Comparison of ENCODE assay signal across 8 mouse cellular contexts in genomic region chr3:127836798-127837153, GRCm38 (mm10). TPM values are rescaled to one million over a fixed set of nuclear protein-coding genes. Genes with fewer than 3 reads are reported as not detected.
DNase-seq lines count a peak whose midpoint lies in the region; ATAC-seq and TF ChIP-seq lines count a peak whose summit lies in the region.

No protein-coding gene starts in this region.

- H3K4me3 ChIP-seq in kidney, adult 2 months (ENCODE audit: insufficient read depth, low read depth, low read length), result peak overlapping the region; percentile 93
- peak overlapping the region; percentile 92 for H3K4me3 ChIP-seq in forebrain, embryonic 16.5 days (replicated peaks; ENCODE audit: low read length)

- no peaks in the 10 kb centered on the region for H3K9me3 ChIP-seq in forebrain, embryonic 16.5 days (ENCODE audit: control insufficient read depth, low read length)

- H3K36me3 ChIP-seq in kidney, adult 2 months (ENCODE audit: control insufficient read depth, insufficient read depth, low read length), result no peaks in the 10 kb centered on the region
- H3K36me3 ChIP-seq in forebrain, embryonic 16.5 days (ENCODE audit: control insufficient read depth, insufficient read depth), result 0 out of 2 replicates have a peak, but pooled peaks cover 2% of the 10 kb centered on the region

- TF ChIP-seq POLR2A in kidney, adult 2 months (IDR thresholded peaks at IDR 0.05; ENCODE audit: low read depth, low read length), result no peak

- in situ Hi-C loops in Patski (cut with MboI; ENCODE audit: low pct_unique_long_range_greater_than_20kb), result loop anchor here (5.0 to 25.0 kb wide), 2 partner anchors 111 to 1376 kb away; no protein-coding TSS in a partner anchor

- DNase-seq in kidney, adult 2 months, result peak; percentile 38
- DNase-seq in kidney, adult 11 months, result no peak
- DNase-seq in Patski (ENCODE audit: low read depth, low spot score), result no peak
- peak; percentile 10 for DNase-seq in lung, postnatal 25 days (ENCODE audit: low spot score)
- DNase-seq in adrenal gland, adult 8-10 months, result no peak
- DNase-seq in adrenal gland, postnatal 14 days, result no peak
- no peak for DNase-seq in right cerebral cortex, postnatal 14 days

- no peak for TF ChIP-seq CTCF in kidney, adult 2 months (conservative IDR thresholded peaks at IDR 0.05; ENCODE audit: insufficient read depth, insufficient read length, low read depth, low read length)
- no peak for TF ChIP-seq CTCF in Patski (IDR thresholded peaks at IDR 0.05)

- peaks cover 14% of the 10 kb centered on the region; the same call in 1 of the 2 replicates for H3K4me1 ChIP-seq in kidney, adult 2 months (ENCODE audit: control insufficient read depth, insufficient read depth, low read length)
- H3K4me1 ChIP-seq in forebrain, embryonic 16.5 days (replicated peaks; ENCODE audit: control insufficient read depth, insufficient read depth, low read length), result peaks cover 26% of the 10 kb centered on the region

- peak overlapping the region; percentile 94 for H3K9ac ChIP-seq in forebrain, embryonic 16.5 days (replicated peaks; ENCODE audit: low read depth, low read length)

- peak; percentile 0 for ATAC-seq in Patski
- ATAC-seq in forebrain, embryonic 16.5 days, result no peak

- peak overlapping the region; percentile 71 for H3K4me2 ChIP-seq in forebrain, embryonic 16.5 days (ENCODE audit: low read length)

- peak overlapping the region; percentile 14; the same call in 1 of the 2 replicates for H3K27ac ChIP-seq in kidney, adult 2 months (ENCODE audit: insufficient read depth, low read depth, low read length)
- H3K27ac ChIP-seq in forebrain, embryonic 16.5 days (ENCODE audit: low read length), result peak overlapping the region; percentile 92

- under 1% methylated on average over 17 of the region's 17 CpGs for WGBS in kidney, adult 2 months
- under 1% methylated on average over 12 of the region's 17 CpGs for WGBS in forebrain, embryonic 16.5 days

- no peaks in the 10 kb centered on the region for H3K27me3 ChIP-seq in kidney, adult 2 months (replicated peaks; ENCODE audit: control insufficient read depth, insufficient read depth, low read length)
- no peaks in the 10 kb centered on the region for H3K27me3 ChIP-seq in Patski
- no peaks in the 10 kb centered on the region for H3K27me3 ChIP-seq in forebrain, embryonic 16.5 days (replicated peaks; ENCODE audit: control insufficient read depth, insufficient read depth, low read length)

- CTCF ChIA-PET in Patski (lab: Charles Lee), result interaction anchor here (0.9 to 2.5 kb wide), 3 partner anchors 9 to 14 kb away, joined by 3 to 11 read pairs (median 4); no protein-coding TSS in a partner anchor

- POLR2A ChIA-PET in Patski (lab: Charles Lee), result interaction anchor here (0.7 to 2.6 kb wide), 6 partner anchors 10 to 111 kb away, joined by 3 to 9 read pairs (median 4); no protein-coding TSS in a partner anchor

RNA-seq across cellular contexts. Expression of gene Ap1ar, which starts 0.5 kb away (rescaled TPM):
- 36.7 and 37.1 TPM in 2 replicates for polyA plus RNA-seq in kidney, adult 2 months (2012; rRNA removed)
- polyA plus RNA-seq in Patski (2021), result 166 TPM
- 83.0 and 83.1 TPM in 2 replicates for polyA plus RNA-seq in forebrain, embryonic 16.5 days (2015; fragmentation: Nextera tagmentation; extraction: Ambion mirVana)
- total RNA-seq in adrenal gland, adult 8-10 months (2022), result 10 to 100 TPM; 34.6 to 43.5 (median 42.4) TPM
- total RNA-seq in adrenal gland, postnatal 14 days (2021), result 30.3 and 33.5 TPM in 2 replicates

RNA-seq across cellular contexts. Expression of gene Tifa, which starts 47.2 kb away (rescaled TPM):
- 2.9 and 4.1 TPM in 2 replicates for polyA plus RNA-seq in kidney, adult 2 months (2012; rRNA removed)
- 86.0 TPM for polyA plus RNA-seq in Patski (2021)
- 3.4 and 5.0 TPM in 2 replicates for polyA plus RNA-seq in forebrain, embryonic 16.5 days (2015; fragmentation: Nextera tagmentation; extraction: Ambion mirVana)
- total RNA-seq in adrenal gland, adult 8-10 months (2022), result 10 to 100 TPM in 1 of 4 experiments, 1 to 10 TPM in 3; 5.7 to 10.9 (median 8.4) TPM
- total RNA-seq in adrenal gland, postnatal 14 days (2021), result 3.0 and 5.2 TPM in 2 replicates

RNA-seq across cellular contexts. Expression of gene Alpk1, which starts 56.4 kb away (rescaled TPM):
- polyA plus RNA-seq in kidney, adult 2 months (2012; rRNA removed), result 1.4 and 2.1 TPM in 2 replicates
- polyA plus RNA-seq in Patski (2021), result 16.5 TPM
- polyA plus RNA-seq in forebrain, embryonic 16.5 days (2015; fragmentation: Nextera tagmentation; extraction: Ambion mirVana), result 0.92 and 0.99 TPM in 2 replicates
- 10 to 100 TPM; 11.8 to 21.1 (median 15.1) TPM for total RNA-seq in adrenal gland, adult 8-10 months (2022)
- 8.7 and 10.1 TPM in 2 replicates for total RNA-seq in adrenal gland, postnatal 14 days (2021)

RNA-seq across cellular contexts. Expression of gene Fam241a, which starts 59.3 kb away (rescaled TPM):
- 2.4 and 3.6 TPM in 2 replicates for polyA plus RNA-seq in kidney, adult 2 months (2012; rRNA removed)
- 15.6 TPM for polyA plus RNA-seq in Patski (2021)
- 10.2 and 10.5 TPM in 2 replicates for polyA plus RNA-seq in forebrain, embryonic 16.5 days (2015; fragmentation: Nextera tagmentation; extraction: Ambion mirVana)
- 1 to 10 TPM; 3.0 to 5.2 (median 3.3) TPM for total RNA-seq in adrenal gland, adult 8-10 months (2022)
- 7.4 and 7.8 TPM in 2 replicates for total RNA-seq in adrenal gland, postnatal 14 days (2021)

Comparison
In these comparisons a context has a peak if more than half of its experiments do, and no peak if none do; other contexts are left out.
1. DNase-seq: peak in kidney, adult 2 months (single experiment) and lung, postnatal 25 days (single experiment); none in kidney, adult 11 months (single experiment), Patski (single experiment), adrenal gland, adult 8-10 months (single experiment), adrenal gland, postnatal 14 days (single experiment) and right cerebral cortex, postnatal 14 days (single experiment).
2. RNA of gene Tifa, which starts 47.2 kb away (polyA plus RNA-seq): 86.0 TPM in Patski (single experiment); 2.9 to 4.1 TPM in kidney, adult 2 months and 3.4 to 5.0 TPM in forebrain, embryonic 16.5 days; every median in the first group is over 10 times any median in the second.